ENCODE assay signal across 23 mouse cellular contexts in the genomic region with DNA sequence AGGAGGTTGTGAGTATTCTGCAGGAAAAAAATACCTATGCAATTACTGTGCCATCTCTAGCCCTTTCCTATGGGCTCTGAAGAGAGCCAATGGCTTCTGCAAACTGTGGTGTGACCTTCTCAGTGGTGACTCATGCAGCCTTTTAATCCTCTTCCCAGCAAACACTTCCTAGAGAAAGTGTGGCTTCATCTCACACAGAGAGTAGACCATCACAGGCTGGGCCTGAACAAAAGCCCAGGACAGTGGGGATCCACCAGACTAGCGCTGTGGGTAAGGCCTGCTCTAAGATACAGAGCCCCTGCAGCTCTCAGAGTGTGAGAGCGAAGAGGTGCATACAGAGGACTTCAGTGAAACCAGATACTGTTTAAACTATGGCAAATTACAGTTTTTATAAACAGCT.
DNase-seq lines count a peak whose midpoint lies in the region; ATAC-seq lines count a peak whose summit lies in the region.
"Had no signal": no experiment of that assay in that cellular context is flagged by ENCODE, and none has a peak within 500 bp of the region (broad histone marks: within the 10 kb centered on the region; RNA-seq: fewer than 3 reads in every experiment).

No protein-coding gene starts in this region.

- H3K4me1 ChIP-seq in midbrain, embryonic 13.5 days (replicated peaks), result peaks cover 19% of the 10 kb centered on the region
- H3K4me1 ChIP-seq in midbrain, embryonic 11.5 days (ENCODE audit: control insufficient read depth, insufficient read depth, low read length), result no peaks in the 10 kb centered on the region
- H3K4me1 ChIP-seq: embryonic facial prominence, embryonic 10.5 days; forebrain, embryonic 13.5 days; hindbrain, embryonic 12.5 days; limb, embryonic 15.5 days; liver, embryonic 15.5 days; midbrain, embryonic 12.5 days had no signal

- no peaks in the 10 kb centered on the region for H3K27me3 ChIP-seq in midbrain, embryonic 13.5 days
- H3K27me3 ChIP-seq in midbrain, embryonic 11.5 days (ENCODE audit: control insufficient read depth, insufficient read depth, low read length), result no peaks in the 10 kb centered on the region
- H3K27me3 ChIP-seq: forebrain, embryonic 13.5 days; hindbrain, embryonic 12.5 days; limb, embryonic 15.5 days; liver, embryonic 15.5 days; midbrain, embryonic 12.5 days; neural tube, embryonic 15.5 days; Patski had no signal

- no peaks in the 10 kb centered on the region for H3K36me3 ChIP-seq in midbrain, embryonic 13.5 days
- no peaks in the 10 kb centered on the region for H3K36me3 ChIP-seq in midbrain, embryonic 11.5 days (ENCODE audit: control insufficient read depth, insufficient read depth, low read length)
- H3K36me3 ChIP-seq: embryonic facial prominence, embryonic 10.5 days; hindbrain, embryonic 12.5 days; limb, embryonic 15.5 days; liver, embryonic 15.5 days; midbrain, embryonic 12.5 days had no signal

- no peak overlapping the region for H3K9ac ChIP-seq in midbrain, embryonic 13.5 days (replicated peaks)
- no peak overlapping the region for H3K9ac ChIP-seq in midbrain, embryonic 11.5 days (ENCODE audit: low read length)
- H3K9ac ChIP-seq: forebrain, embryonic 13.5 days; hindbrain, embryonic 12.5 days; limb, embryonic 15.5 days; liver, embryonic 15.5 days; midbrain, embryonic 12.5 days; neural tube, embryonic 15.5 days had no signal

- H3K4me3 ChIP-seq in midbrain, embryonic 13.5 days (replicated peaks), result no peak overlapping the region
- no peak overlapping the region for H3K4me3 ChIP-seq in midbrain, embryonic 11.5 days (ENCODE audit: low read depth, low read length)
- H3K4me3 ChIP-seq: embryonic facial prominence, embryonic 10.5 days; forebrain, embryonic 13.5 days; heart, adult 2 months; hindbrain, embryonic 12.5 days; limb, embryonic 15.5 days; liver, embryonic 15.5 days; midbrain, embryonic 12.5 days; neural tube, embryonic 15.5 days had no signal

- peak; percentile 59; the same call in 1 of the 2 replicates for ATAC-seq in midbrain, embryonic 13.5 days
- no peak for ATAC-seq in midbrain, embryonic 11.5 days (ENCODE audit: low FRiP score)
- ATAC-seq: forebrain, embryonic 13.5 days; inflammation-experienced regulatory T-cells, adult 6 months; Patski had no signal

- DNase-seq in cerebellum, adult 8-10 months, result peak; percentile 33
- no peak for DNase-seq in cerebellum, postnatal 4 days (ENCODE audit: low spot score in 2 of 2)
- DNase-seq in midbrain, embryonic 11.5 days (ENCODE audit: low spot score, missing footprints), result no peak
- DNase-seq in brain, adult 2 months (ENCODE audit: low read depth, low spot score), result peak; percentile 85
- DNase-seq in cerebellum, postnatal 36 days, result peak; percentile 28 to 42
- DNase-seq in urinary bladder, postnatal 14 days (ENCODE audit: low spot score), result no peak
- DNase-seq: gastrocnemius, postnatal 14 days; heart, adult 2 months; kidney, adult 2 months; kidney, postnatal 10 days; right cerebral cortex, postnatal 4 days; thymus, adult 2 months had no signal

- no peak overlapping the region for H3K4me2 ChIP-seq in midbrain, embryonic 13.5 days (replicated peaks)
- H3K4me2 ChIP-seq in midbrain, embryonic 11.5 days, result no peak overlapping the region
- H3K4me2 ChIP-seq: forebrain, embryonic 13.5 days; hindbrain, embryonic 12.5 days; limb, embryonic 15.5 days; liver, embryonic 15.5 days; midbrain, embryonic 12.5 days; neural tube, embryonic 15.5 days had no signal

- no peak overlapping the region for H3K27ac ChIP-seq in midbrain, embryonic 13.5 days
- no peak overlapping the region for H3K27ac ChIP-seq in midbrain, embryonic 11.5 days (ENCODE audit: low read depth, low read length)
- H3K27ac ChIP-seq: embryonic facial prominence, embryonic 10.5 days; forebrain, embryonic 13.5 days; heart, adult 2 months; hindbrain, embryonic 12.5 days; limb, embryonic 15.5 days; liver, embryonic 15.5 days; macrophage; midbrain, embryonic 12.5 days; neural tube, embryonic 15.5 days had no signal

- H3K9me3 ChIP-seq in midbrain, embryonic 13.5 days, result no peaks in the 10 kb centered on the region
- H3K9me3 ChIP-seq in midbrain, embryonic 11.5 days (ENCODE audit: control insufficient read depth, low read length), result no peaks in the 10 kb centered on the region
- H3K9me3 ChIP-seq: embryonic facial prominence, embryonic 10.5 days; forebrain, embryonic 13.5 days; hindbrain, embryonic 12.5 days; limb, embryonic 15.5 days; liver, embryonic 15.5 days; midbrain, embryonic 12.5 days; neural tube, embryonic 15.5 days had no signal

- WGBS in midbrain, embryonic 13.5 days, result 27% methylated on average over 2 of the region's 2 CpGs
- 19% methylated on average over 2 of the region's 2 CpGs for WGBS in midbrain, embryonic 11.5 days

Comparison
In these comparisons a context has a peak if more than half of its experiments do, and no peak if none do; other contexts are left out.
1. DNase-seq: peak in cerebellum, adult 8-10 months (single experiment), brain, adult 2 months (single experiment) and cerebellum, postnatal 36 days (2 of 2); none in cerebellum, postnatal 4 days (0 of 2), midbrain, embryonic 11.5 days (single experiment) and urinary bladder, postnatal 14 days (single experiment).